Mouse (Mus musculus): ENCODE data around the gene Pspn. TPM values are rescaled to one million over a fixed set of nuclear protein-coding genes. Genes with fewer than 3 reads are reported as not detected.

Gene Pspn
- polyA plus RNA-seq, 2 experiments: not detected

GRCm38 (mm10) chr17:57007137-57007905 is 7.5 kb upstream of the Pspn start:
- no peaks in the 10 kb centered on the region for H3K9me3 ChIP-seq (ENCODE audit: control insufficient read depth, low read length)
- peaks cover 62% of the 10 kb centered on the region for H3K36me3 ChIP-seq (ENCODE audit: control insufficient read depth, insufficient read depth, low read length)
- H3K4me1 ChIP-seq (ENCODE audit: control insufficient read depth, insufficient read depth, low read length): peaks cover 7% of the 10 kb centered on the region
- H3K9ac ChIP-seq (ENCODE audit: low read depth, low read length, severe bottlenecking): no peak overlapping the region
- no peak for DNase-seq (ENCODE audit: low spot score)
- H3K4me2 ChIP-seq (replicated peaks; ENCODE audit: low read depth, low read length, severe bottlenecking): no peak overlapping the region
- TF ChIP-seq POLR2A (IDR thresholded peaks at IDR 0.05; ENCODE audit: borderline replicate concordance, extremely low read depth, insufficient read depth, insufficient read length): no peak
- no peak overlapping the region for H3K27ac ChIP-seq (replicated peaks; ENCODE audit: low read depth, low read length)
- no peaks in the 10 kb centered on the region for H3K27me3 ChIP-seq (ENCODE audit: control insufficient read depth, insufficient read depth, low read length)
- ATAC-seq (ENCODE audit: low FRiP score, low read depth): no peak
- H3K4me3 ChIP-seq (replicated peaks; ENCODE audit: low read length): no peak overlapping the region
- 91% methylated on average over 13 of the region's 13 CpGs for WGBS

GRCm38 (mm10) chr17:57003994-57004393 is 4.2 kb upstream of the Pspn start:
- no peak for TF ChIP-seq POLR2A (IDR thresholded peaks at IDR 0.05; ENCODE audit: borderline replicate concordance, extremely low read depth, insufficient read depth, insufficient read length)
- H3K27me3 ChIP-seq (ENCODE audit: control insufficient read depth, insufficient read depth, low read length): no peaks in the 10 kb centered on the region
- no peak overlapping the region for H3K4me3 ChIP-seq (replicated peaks; ENCODE audit: low read length)
- H3K9ac ChIP-seq (ENCODE audit: low read depth, low read length, severe bottlenecking): no peak overlapping the region
- H3K4me1 ChIP-seq (ENCODE audit: control insufficient read depth, insufficient read depth, low read length): no peaks in the 10 kb centered on the region
- DNase-seq (ENCODE audit: low spot score) (no peak), ATAC-seq (ENCODE audit: low FRiP score, low read depth) (no peak)
- no peaks in the 10 kb centered on the region for H3K9me3 ChIP-seq (ENCODE audit: control insufficient read depth, low read length)
- no peak overlapping the region for H3K27ac ChIP-seq (replicated peaks; ENCODE audit: low read depth, low read length)
- 91% methylated on average over 7 of the region's 7 CpGs for WGBS
- H3K36me3 ChIP-seq (ENCODE audit: control insufficient read depth, insufficient read depth, low read length): peaks cover 71% of the 10 kb centered on the region
- no peak overlapping the region for H3K4me2 ChIP-seq (replicated peaks; ENCODE audit: low read depth, low read length, severe bottlenecking)

GRCm38 (mm10) chr17:57001228-57001627 is 1.4 kb upstream of the Pspn start:
- H3K9me3 ChIP-seq (ENCODE audit: control insufficient read depth, low read length): no peaks in the 10 kb centered on the region
- peaks cover 8% of the 10 kb centered on the region; the same call in 1 of the 2 replicates for H3K4me1 ChIP-seq (ENCODE audit: control insufficient read depth, insufficient read depth, low read length)
- 74% methylated on average over 8 of the region's 8 CpGs for WGBS
- H3K27ac ChIP-seq (replicated peaks; ENCODE audit: low read depth, low read length): no peak overlapping the region
- ATAC-seq (ENCODE audit: low FRiP score, low read depth): no peak
- no peaks in the 10 kb centered on the region for H3K27me3 ChIP-seq (ENCODE audit: control insufficient read depth, insufficient read depth, low read length)
- H3K4me3 ChIP-seq (replicated peaks; ENCODE audit: low read length): no peak overlapping the region
- no peak for TF ChIP-seq POLR2A (IDR thresholded peaks at IDR 0.05; ENCODE audit: borderline replicate concordance, extremely low read depth, insufficient read depth, insufficient read length)
- DNase-seq (ENCODE audit: low spot score): no peak
- H3K9ac ChIP-seq (ENCODE audit: low read depth, low read length, severe bottlenecking): no peak overlapping the region
- no peak overlapping the region for H3K4me2 ChIP-seq (replicated peaks; ENCODE audit: low read depth, low read length, severe bottlenecking)
- H3K36me3 ChIP-seq (ENCODE audit: control insufficient read depth, insufficient read depth, low read length): peaks cover 47% of the 10 kb centered on the region

- WGBS: 92% methylated on average over 9 of the region's 9 CpGs
- H3K9ac ChIP-seq (ENCODE audit: low read depth, low read length, severe bottlenecking): no peak overlapping the region
- peaks cover 8% of the 10 kb centered on the region; the same call in 1 of the 2 replicates for H3K4me1 ChIP-seq (ENCODE audit: control insufficient read depth, insufficient read depth, low read length)
- H3K36me3 ChIP-seq (ENCODE audit: control insufficient read depth, insufficient read depth, low read length): peaks cover 49% of the 10 kb centered on the region
- ATAC-seq (ENCODE audit: low FRiP score, low read depth): no peak
- no peak overlapping the region for H3K4me3 ChIP-seq (replicated peaks; ENCODE audit: low read length)
- no peak overlapping the region for H3K4me2 ChIP-seq (replicated peaks; ENCODE audit: low read depth, low read length, severe bottlenecking)
- H3K27me3 ChIP-seq (ENCODE audit: control insufficient read depth, insufficient read depth, low read length): no peaks in the 10 kb centered on the region
- H3K27ac ChIP-seq (replicated peaks; ENCODE audit: low read depth, low read length): no peak overlapping the region
- no peak for DNase-seq (ENCODE audit: low spot score)
- no peaks in the 10 kb centered on the region for H3K9me3 ChIP-seq (ENCODE audit: control insufficient read depth, low read length)
- no peak for TF ChIP-seq POLR2A (IDR thresholded peaks at IDR 0.05; ENCODE audit: borderline replicate concordance, extremely low read depth, insufficient read depth, insufficient read length)
Measured at GRCm38 (mm10) chr17:56999414-56999813, 404 bp downstream of the Pspn start.

GRCm38 (mm10) chr17:56997029-56997667 is 2.7 kb downstream of the Pspn start, which contains the start of gene Alkbh7:
TSS of gene Alkbh7 (plus strand) at chr17:56997339.
- peak within 1 kb of the TSS; percentile 75 for H3K4me2 ChIP-seq (replicated peaks; ENCODE audit: low read depth, low read length, severe bottlenecking)
- H3K4me1 ChIP-seq (ENCODE audit: control insufficient read depth, insufficient read depth, low read length): peaks cover 8% of the 10 kb centered on the region; the same call in 1 of the 2 replicates
- TF ChIP-seq POLR2A (IDR thresholded peaks at IDR 0.05; ENCODE audit: borderline replicate concordance, extremely low read depth, insufficient read depth, insufficient read length): no peak
- H3K27me3 ChIP-seq (ENCODE audit: control insufficient read depth, insufficient read depth, low read length): no peaks in the 10 kb centered on the region
- H3K9ac ChIP-seq (ENCODE audit: low read depth, low read length, severe bottlenecking): peak within 1 kb of the TSS; percentile 65
- no peak within 1 kb of the TSS for H3K27ac ChIP-seq (replicated peaks; ENCODE audit: low read depth, low read length)
- H3K36me3 ChIP-seq (ENCODE audit: control insufficient read depth, insufficient read depth, low read length): peaks cover 52% of the 10 kb centered on the region
- DNase-seq (ENCODE audit: low spot score): peak; percentile 98
- WGBS: under 1% methylated on average over 38 of the region's 38 CpGs
- ATAC-seq (ENCODE audit: low FRiP score, low read depth): peak; percentile 98
- H3K4me3 ChIP-seq (replicated peaks; ENCODE audit: low read length): peak within 1 kb of the TSS; percentile 81
- H3K9me3 ChIP-seq (ENCODE audit: control insufficient read depth, low read length): no peaks in the 10 kb centered on the region

Measured in limb, embryonic 14.5 days (tissue).